Mouse (Mus musculus) bone marrow, adult 2 months (tissue): Measurements from ENCODE around the gene Aim2.

Experiments used
- CTCF ChIP-seq: fragments of 200-500 bp; IDR thresholded peaks from 2 replicates; pipeline ENCODE4 v1.5.1; 2011; ENCODE audit warnings: low read length, control low read depth; ENCODE audit not compliant: control insufficient read depth, insufficient read depth
- POLR2A ChIP-seq: fragments of 200-500 bp; IDR thresholded peaks from 2 replicates; pipeline ENCODE4 v1.6.1; 2011; ENCODE audit warnings: low read depth, mild to moderate bottlenecking, control low read depth, low read length, borderline replicate concordance; ENCODE audit not compliant: control insufficient read depth

GRCm38 (mm10) chr1:173432411-173432810 lies 81.7 kb downstream of the Aim2 start:
- TF ChIP-seq CTCF (no peak), POLR2A (no peak)
